Mouse (Mus musculus) spleen, adult 2 months (tissue): Measurements from ENCODE around the gene Snx29.

Source experiments
- CTCF ChIP-seq: fragments of 200-500 bp; IDR thresholded peaks from 2 replicates; pipeline ENCODE4 v1.5.1; 2011; ENCODE audit warnings: mild to moderate bottlenecking, inconsistent platforms; ENCODE audit not compliant: insufficient read depth, insufficient read length, insufficient replicate concordance; ENCODE audit errors: extremely low read depth
- POLR2A ChIP-seq: fragments of 200-500 bp; IDR thresholded peaks from 2 replicates; pipeline ENCODE4 v1.6.1; 2011; ENCODE audit warnings: low read depth, low read length, inconsistent platforms

DNA sequence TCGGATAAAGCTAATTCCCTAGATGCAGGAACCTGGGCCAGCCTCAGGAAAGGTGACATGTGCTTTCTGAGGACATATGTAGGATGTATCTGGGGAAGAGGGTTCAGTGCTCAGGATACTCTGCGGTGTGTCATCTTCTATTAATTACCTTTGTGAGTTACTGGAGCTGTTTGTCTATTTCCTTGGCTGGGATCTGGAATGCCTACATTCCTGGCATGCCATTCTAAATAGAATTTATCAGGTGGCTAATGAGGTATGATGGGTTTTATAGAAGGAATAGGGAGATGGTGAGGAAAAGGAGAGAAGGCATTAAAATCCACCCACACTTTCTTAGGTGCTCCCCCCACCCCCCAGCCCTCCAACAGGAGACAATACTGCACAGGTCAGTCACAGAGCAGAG lies 178.9 kb downstream of the Snx29 start:
- TF ChIP-seq POLR2A (no peak), CTCF (no peak)
